Mouse (Mus musculus) gastrocnemius, postnatal 10 days (tissue): ENCODE data around the gene Tlr3. TPM values are rescaled to one million over a fixed set of nuclear protein-coding genes. Genes with fewer than 3 reads are reported as not detected.

Source experiments
- DNase-seq: peaks from one replicate; pipeline ENCODE4 v3.0.0; 2021; ENCODE audit warnings: mixed read lengths
- total RNA-seq, 2 experiments: library from RNA; stranded (reverse); gene quantifications; 2 replicates each; pipeline ENCODE4 v1.2.3; 2021

The Tlr3 gene
- total RNA-seq, 2 experiments from 2014 or later: 3.8 TPM

- no peak for DNase-seq
These were observed 55.1 kb downstream of the Tlr3 start for GRCm38 (mm10) chr8:45355809-45356208.

Other genes starting within 250 kb of the Tlr3 start
- under 1 TPM in 1 of 2 experiments, not detected in 1; 0.11 TPM for gene F11, start 149.0 kb downstream of the Tlr3 start, total RNA-seq
- gene Klkb1, start 116.2 kb downstream of the Tlr3 start, total RNA-seq: not detected
- gene Gm45753, start 102.6 kb downstream of the Tlr3 start, total RNA-seq: not detected
- gene Cyp4v3, start 77.9 kb downstream of the Tlr3 start, total RNA-seq: 1 to 10 TPM; 1.4 to 1.5 TPM
- gene Fam149a, start 28.8 kb downstream of the Tlr3 start, total RNA-seq: 1 to 10 TPM; 5.2 to 6.5 TPM
- gene Sorbs2, start 96.7 kb upstream of the Tlr3 start, total RNA-seq: 10 to 100 TPM; 20.4 to 26.5 TPM